Mouse (Mus musculus): Measurements from ENCODE around the gene Frmpd1.

The Frmpd1 gene

GRCm38 (mm10) chr4:45242163-45242562 is 57.5 kb downstream of the Frmpd1 start:
- DNase-seq, result no peak

- no peak for DNase-seq
Observed at GRCm38 (mm10) chr4:45243211-45243902, 58.7 kb downstream of the Frmpd1 start.

- no peak for DNase-seq
Observed at GRCm38 (mm10) chr4:45251265-45251664, 66.6 kb downstream of the Frmpd1 start.

- peak; percentile 23 for DNase-seq
Observed at GRCm38 (mm10) chr4:45252861-45253262, 68.2 kb downstream of the Frmpd1 start.

GRCm38 (mm10) chr4:45253839-45254601 is 69.3 kb downstream of the Frmpd1 start:
- no peak for DNase-seq

GRCm38 (mm10) chr4:45259232-45259832 is 74.7 kb downstream of the Frmpd1 start:
- no peak for DNase-seq

GRCm38 (mm10) chr4:45261551-45261950 is 76.9 kb downstream of the Frmpd1 start:
- no peak for DNase-seq

- DNase-seq, result no peak
Observed at GRCm38 (mm10) chr4:45267883-45268282, 83.2 kb downstream of the Frmpd1 start.

GRCm38 (mm10) chr4:45271041-45271452 is 86.4 kb downstream of the Frmpd1 start:
- DNase-seq, result no peak

GRCm38 (mm10) chr4:45275770-45276169 is 91.1 kb downstream of the Frmpd1 start:
- DNase-seq, result no peak

- no peak for DNase-seq
Observed at GRCm38 (mm10) chr4:45279292-45279691, 94.6 kb downstream of the Frmpd1 start.

- DNase-seq, result peak; percentile 54
Observed at GRCm38 (mm10) chr4:45279981-45280548, 95.4 kb downstream of the Frmpd1 start.

GRCm38 (mm10) chr4:45286318-45286717 is 101.6 kb downstream of the Frmpd1 start:
- DNase-seq, result no peak

GRCm38 (mm10) chr4:45287906-45288305 is 103.2 kb downstream of the Frmpd1 start:
- DNase-seq, result no peak

- DNase-seq, result peak; percentile 77
Observed at GRCm38 (mm10) chr4:45296662-45297564, 112.2 kb downstream of the Frmpd1 start, which contains the start of gene Trmt10b. Gene Trmt10b (plus strand): TSS chr4:45297127.

GRCm38 (mm10) chr4:45305536-45305935 is 120.9 kb downstream of the Frmpd1 start:
- no peak for DNase-seq

- DNase-seq, result no peak
Observed at GRCm38 (mm10) chr4:45308046-45308445, 123.4 kb downstream of the Frmpd1 start.

GRCm38 (mm10) chr4:45308606-45309005 is 123.9 kb downstream of the Frmpd1 start:
- DNase-seq, result no peak

- no peak for DNase-seq
Observed at GRCm38 (mm10) chr4:45311056-45311455, 126.4 kb downstream of the Frmpd1 start.

- peak; percentile 88 for DNase-seq
Observed at GRCm38 (mm10) chr4:45320159-45320816, 135.6 kb downstream of the Frmpd1 start.

- DNase-seq, result no peak
Observed at GRCm38 (mm10) chr4:45331139-45331538, 146.5 kb downstream of the Frmpd1 start.

GRCm38 (mm10) chr4:45332466-45332865 is 147.8 kb downstream of the Frmpd1 start:
- DNase-seq, result no peak
